Mouse (Mus musculus): ENCODE data around the gene Znrf1. TPM values are rescaled to one million over a fixed set of nuclear protein-coding genes. Genes with fewer than 3 reads are reported as not detected.

Znrf1 gene
- polyA plus RNA-seq, 1 experiment, result 43.8 TPM

DNA sequence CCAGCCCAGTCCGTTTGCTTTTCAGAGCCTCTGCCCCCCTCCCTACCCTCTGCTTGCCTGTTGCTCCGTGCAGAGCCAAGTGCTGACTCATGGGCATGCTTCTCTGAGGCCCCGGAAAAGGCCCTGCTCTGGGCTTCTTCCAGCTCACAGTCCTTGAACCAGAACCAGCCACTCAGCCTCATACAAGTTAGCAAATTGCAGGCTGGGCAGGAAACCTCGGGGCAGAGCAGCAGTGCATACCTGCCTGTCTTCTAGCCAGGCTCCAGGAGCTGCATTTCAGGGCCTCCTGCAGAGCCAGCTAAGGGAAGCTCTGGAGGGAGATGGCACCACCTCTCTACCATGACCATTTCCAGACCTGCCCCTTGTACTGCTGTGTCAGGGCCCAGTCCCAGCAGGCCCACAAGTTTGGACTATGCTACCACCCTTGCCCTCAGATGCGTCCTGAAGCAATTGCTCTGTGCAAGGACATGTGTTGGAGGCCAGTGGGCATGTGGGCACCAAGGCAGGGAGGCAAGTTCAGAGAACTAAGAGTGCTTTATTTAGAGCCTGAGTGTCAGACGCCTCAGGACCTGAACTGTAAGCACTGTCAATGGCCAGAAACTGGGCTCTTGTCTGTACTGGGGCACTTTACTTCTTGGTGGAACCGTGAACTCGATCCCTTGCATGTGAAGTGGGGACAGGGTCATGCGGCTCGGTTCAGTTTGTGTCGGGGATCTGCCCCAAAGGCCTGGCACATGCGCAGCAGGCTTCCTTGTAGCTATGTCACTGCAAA is 88.4 kb downstream of the Znrf1 start:
- Histone ChIP-seq H3K27ac (ENCODE audit: insufficient read depth, low read length) (peak overlapping the region; percentile 32), H3K4me3 (ENCODE audit: insufficient read depth, low read length) (no peak overlapping the region), H3K4me1 (ENCODE audit: control insufficient read depth, insufficient read depth, low read length) (0 out of 2 replicates have a peak, but pooled peaks cover 13% of the 10 kb centered on the region)
- no peak for TF ChIP-seq CTCF (IDR thresholded peaks at IDR 0.05; ENCODE audit: borderline replicate concordance, insufficient read depth, low read length)
- TF ChIP-seq POLR2A (IDR thresholded peaks at IDR 0.05; ENCODE audit: low read depth, low read length), result no peak

DNA sequence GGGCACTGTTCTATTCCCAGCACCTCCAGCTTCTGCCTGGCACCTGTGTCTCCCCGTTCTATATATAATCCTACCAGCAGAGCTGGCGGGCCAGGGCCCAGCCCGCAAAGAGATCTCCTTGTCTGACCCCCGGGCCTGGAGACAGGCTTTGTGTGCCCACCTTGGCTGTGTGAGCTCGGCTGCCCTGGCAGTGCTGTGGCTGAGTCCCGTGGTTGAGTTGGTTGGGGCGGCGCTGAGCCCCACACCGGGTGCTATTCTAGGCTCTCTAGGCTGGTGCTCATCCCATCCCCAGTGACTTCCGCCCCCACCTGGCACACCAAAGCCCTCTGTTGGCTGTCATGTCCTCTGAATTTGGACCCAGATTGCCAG is 88.9 kb downstream of the Znrf1 start:
- H3K27ac ChIP-seq (ENCODE audit: insufficient read depth, low read length), result no peak overlapping the region
- H3K4me1 ChIP-seq (ENCODE audit: control insufficient read depth, insufficient read depth, low read length), result 0 out of 2 replicates have a peak, but pooled peaks cover 13% of the 10 kb centered on the region
- TF ChIP-seq CTCF (IDR thresholded peaks at IDR 0.05; ENCODE audit: borderline replicate concordance, insufficient read depth, low read length), result no peak
- TF ChIP-seq POLR2A (IDR thresholded peaks at IDR 0.05; ENCODE audit: low read depth, low read length), result no peak
- no peak overlapping the region for H3K4me3 ChIP-seq (ENCODE audit: insufficient read depth, low read length)

DNA sequence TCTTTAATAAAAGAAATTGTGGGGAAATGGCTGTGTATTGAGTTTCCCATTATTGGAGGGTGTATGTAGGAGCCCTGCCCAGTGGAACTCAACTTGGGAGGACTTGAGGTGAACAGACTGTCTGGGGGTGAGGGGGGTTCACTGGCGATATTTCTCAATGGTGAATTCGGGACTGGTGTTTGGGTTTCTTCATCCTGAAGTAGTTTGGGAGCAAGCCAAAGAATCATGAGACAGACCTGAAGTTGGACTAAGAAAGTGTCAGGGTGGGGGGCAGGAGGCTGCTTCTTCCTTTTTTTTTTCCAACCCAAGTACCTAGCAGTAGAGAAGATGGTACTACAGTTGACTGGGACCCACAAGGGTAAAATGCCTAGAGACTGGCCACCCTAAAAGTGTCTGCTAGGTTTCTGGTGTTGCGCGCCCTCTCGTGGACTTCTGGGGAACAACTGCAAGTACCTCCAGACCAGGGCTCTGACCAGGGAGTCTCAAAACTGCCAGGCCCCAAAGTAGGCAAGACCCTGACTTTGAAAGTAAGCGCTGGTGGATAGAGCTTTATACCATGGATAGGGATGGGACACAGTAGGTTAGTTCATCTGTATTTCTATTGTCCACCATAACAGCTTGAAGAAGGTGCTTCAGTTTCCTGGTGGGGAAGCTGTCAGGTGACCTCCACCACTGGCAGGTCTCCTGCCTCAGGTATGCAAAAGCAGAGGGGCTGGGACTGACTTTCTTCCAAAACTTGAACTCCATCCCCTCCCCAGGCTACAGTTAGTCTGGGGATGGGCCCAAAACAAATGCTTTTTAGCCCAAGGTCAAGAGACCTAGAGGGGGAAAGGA is 90.0 kb downstream of the Znrf1 start:
- H3K4me3 ChIP-seq (ENCODE audit: insufficient read depth, low read length), result no peak overlapping the region
- TF ChIP-seq POLR2A (IDR thresholded peaks at IDR 0.05; ENCODE audit: low read depth, low read length) (no peak), CTCF (IDR thresholded peaks at IDR 0.05; ENCODE audit: borderline replicate concordance, insufficient read depth, low read length) (peak; percentile 57)
- H3K27ac ChIP-seq (ENCODE audit: insufficient read depth, low read length), result no peak overlapping the region
- 0 out of 2 replicates have a peak, but pooled peaks cover 13% of the 10 kb centered on the region for H3K4me1 ChIP-seq (ENCODE audit: control insufficient read depth, insufficient read depth, low read length)

DNA sequence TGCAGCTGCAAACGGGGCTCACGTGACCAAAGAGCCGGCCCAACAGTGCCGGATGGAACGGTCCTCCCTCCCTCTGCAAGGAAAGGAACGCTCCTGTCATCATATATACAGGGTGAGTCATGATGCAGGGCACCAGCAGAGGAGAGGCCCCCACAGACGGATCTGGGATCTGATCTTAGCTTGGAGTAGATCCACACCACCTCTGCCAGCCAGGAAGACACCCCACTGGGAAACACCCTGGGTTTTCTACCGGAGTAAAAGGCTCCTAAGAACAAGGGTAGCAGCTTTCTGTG is 90.6 kb downstream of the Znrf1 start:
- Histone ChIP-seq H3K27ac (ENCODE audit: insufficient read depth, low read length) (no peak overlapping the region), H3K4me1 (ENCODE audit: control insufficient read depth, insufficient read depth, low read length) (0 out of 2 replicates have a peak, but pooled peaks cover 13% of the 10 kb centered on the region), H3K4me3 (ENCODE audit: insufficient read depth, low read length) (no peak overlapping the region)
- TF ChIP-seq CTCF (IDR thresholded peaks at IDR 0.05; ENCODE audit: borderline replicate concordance, insufficient read depth, low read length) (no peak), POLR2A (IDR thresholded peaks at IDR 0.05; ENCODE audit: low read depth, low read length) (no peak)

DNA sequence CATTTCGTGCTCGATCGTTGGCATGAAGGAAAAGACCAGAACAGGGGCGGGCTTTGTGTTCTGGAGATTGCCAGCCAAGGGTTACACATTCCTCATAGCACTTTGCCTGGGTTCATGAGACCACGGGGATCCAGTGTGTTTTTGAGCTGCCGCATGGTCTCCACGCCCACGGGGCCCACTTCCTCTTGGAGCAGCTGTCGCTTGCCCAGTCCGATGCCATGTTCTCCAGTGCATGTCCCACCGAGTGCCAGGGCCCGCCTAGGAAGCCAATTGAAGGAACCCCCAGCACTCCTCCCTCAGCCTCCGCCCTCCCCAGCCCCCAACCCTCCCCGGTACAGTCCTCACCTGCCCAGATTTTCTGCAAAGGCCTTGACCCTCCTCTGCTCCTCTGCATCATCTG is 91.0 kb downstream of the Znrf1 start:
- TF ChIP-seq POLR2A (IDR thresholded peaks at IDR 0.05; ENCODE audit: low read depth, low read length) (no peak), CTCF (IDR thresholded peaks at IDR 0.05; ENCODE audit: borderline replicate concordance, insufficient read depth, low read length) (no peak)
- no peak overlapping the region for H3K27ac ChIP-seq (ENCODE audit: insufficient read depth, low read length)
- no peak overlapping the region for H3K4me3 ChIP-seq (ENCODE audit: insufficient read depth, low read length)
- 0 out of 2 replicates have a peak, but pooled peaks cover 13% of the 10 kb centered on the region for H3K4me1 ChIP-seq (ENCODE audit: control insufficient read depth, insufficient read depth, low read length)

DNA sequence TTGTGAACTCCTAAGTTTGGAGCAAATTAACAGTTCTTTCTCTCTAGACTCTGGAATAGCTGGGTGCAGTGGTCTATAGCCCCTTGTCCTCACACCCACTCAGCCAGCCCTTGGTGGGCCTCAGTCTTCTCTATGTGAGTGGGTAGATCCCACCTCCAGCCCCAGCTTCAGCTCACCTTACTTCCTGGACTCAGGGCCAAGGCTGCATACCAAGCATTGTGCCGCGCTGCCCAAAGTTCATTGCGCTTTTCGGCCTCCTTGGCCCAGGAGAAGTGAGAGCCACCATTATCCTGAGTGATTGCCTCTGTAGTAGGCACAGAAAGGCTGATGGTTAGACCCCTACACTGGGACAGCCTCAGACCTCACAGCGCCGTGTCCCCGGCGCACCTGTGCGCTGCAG is 92.0 kb downstream of the Znrf1 start:
- no peak overlapping the region for H3K4me3 ChIP-seq (ENCODE audit: insufficient read depth, low read length)
- H3K27ac ChIP-seq (ENCODE audit: insufficient read depth, low read length), result no peak overlapping the region
- TF ChIP-seq POLR2A (IDR thresholded peaks at IDR 0.05; ENCODE audit: low read depth, low read length) (no peak), CTCF (IDR thresholded peaks at IDR 0.05; ENCODE audit: borderline replicate concordance, insufficient read depth, low read length) (no peak)
- 0 out of 2 replicates have a peak, but pooled peaks cover 13% of the 10 kb centered on the region for H3K4me1 ChIP-seq (ENCODE audit: control insufficient read depth, insufficient read depth, low read length)

DNA sequence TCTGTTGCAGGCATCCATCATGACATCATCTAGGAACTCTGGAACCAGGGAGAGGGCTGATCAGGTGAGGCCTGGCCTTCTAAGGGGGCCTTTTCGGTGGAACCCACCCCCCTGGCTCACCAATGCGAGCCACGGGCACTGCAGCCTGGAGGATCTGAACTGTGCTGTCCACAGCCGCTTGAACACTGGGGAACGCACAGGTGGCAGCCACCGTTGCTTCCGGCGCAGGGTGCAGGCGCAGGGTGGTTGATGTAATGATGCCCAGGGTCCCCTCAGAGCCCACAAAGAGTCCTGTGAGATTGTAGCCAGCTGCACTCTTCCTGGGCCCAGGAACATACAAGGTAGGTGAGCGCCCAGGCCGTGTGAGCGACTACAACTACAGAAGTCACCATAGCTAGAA is 92.5 kb downstream of the Znrf1 start:
- no peak overlapping the region for H3K27ac ChIP-seq (ENCODE audit: insufficient read depth, low read length)
- no peak overlapping the region for H3K4me3 ChIP-seq (ENCODE audit: insufficient read depth, low read length)
- 0 out of 2 replicates have a peak, but pooled peaks cover 13% of the 10 kb centered on the region for H3K4me1 ChIP-seq (ENCODE audit: control insufficient read depth, insufficient read depth, low read length)
- TF ChIP-seq POLR2A (IDR thresholded peaks at IDR 0.05; ENCODE audit: low read depth, low read length), result no peak
- TF ChIP-seq CTCF (IDR thresholded peaks at IDR 0.05; ENCODE audit: borderline replicate concordance, insufficient read depth, low read length), result no peak

DNA sequence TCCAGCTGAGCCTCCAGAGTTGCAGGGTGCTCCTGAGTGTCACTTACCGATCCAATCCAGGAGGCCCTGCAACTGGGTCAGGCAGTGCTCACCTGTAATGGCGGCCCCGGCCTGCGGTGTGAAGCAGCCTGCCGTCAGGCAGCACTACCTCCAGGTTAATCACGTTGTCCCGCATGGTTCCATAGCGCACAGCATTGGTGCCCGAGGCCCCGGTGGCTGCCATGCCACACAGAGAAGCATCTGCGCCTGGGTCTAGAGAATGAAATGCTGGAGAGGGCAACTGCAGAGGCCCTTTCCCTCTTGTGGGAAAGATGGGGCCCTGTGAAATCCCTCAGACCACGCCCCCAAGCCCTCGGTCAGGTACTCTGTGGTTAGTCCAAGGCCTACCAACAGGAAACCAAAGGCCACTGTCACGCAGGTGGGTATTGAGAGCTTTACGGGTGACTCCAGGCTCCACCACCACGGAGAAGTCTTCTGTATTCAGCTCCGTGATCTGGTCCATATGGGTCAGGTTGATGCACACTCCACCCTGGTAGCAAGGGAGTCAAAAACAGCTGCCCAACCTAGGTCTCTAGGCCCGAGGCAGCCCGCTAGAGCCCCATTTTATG is 93.1 kb downstream of the Znrf1 start:
- H3K4me1 ChIP-seq (ENCODE audit: control insufficient read depth, insufficient read depth, low read length), result 0 out of 2 replicates have a peak, but pooled peaks cover 13% of the 10 kb centered on the region
- H3K4me3 ChIP-seq (ENCODE audit: insufficient read depth, low read length), result no peak overlapping the region
- no peak overlapping the region for H3K27ac ChIP-seq (ENCODE audit: insufficient read depth, low read length)
- TF ChIP-seq POLR2A (IDR thresholded peaks at IDR 0.05; ENCODE audit: low read depth, low read length) (no peak), CTCF (IDR thresholded peaks at IDR 0.05; ENCODE audit: borderline replicate concordance, insufficient read depth, low read length) (no peak)

DNA sequence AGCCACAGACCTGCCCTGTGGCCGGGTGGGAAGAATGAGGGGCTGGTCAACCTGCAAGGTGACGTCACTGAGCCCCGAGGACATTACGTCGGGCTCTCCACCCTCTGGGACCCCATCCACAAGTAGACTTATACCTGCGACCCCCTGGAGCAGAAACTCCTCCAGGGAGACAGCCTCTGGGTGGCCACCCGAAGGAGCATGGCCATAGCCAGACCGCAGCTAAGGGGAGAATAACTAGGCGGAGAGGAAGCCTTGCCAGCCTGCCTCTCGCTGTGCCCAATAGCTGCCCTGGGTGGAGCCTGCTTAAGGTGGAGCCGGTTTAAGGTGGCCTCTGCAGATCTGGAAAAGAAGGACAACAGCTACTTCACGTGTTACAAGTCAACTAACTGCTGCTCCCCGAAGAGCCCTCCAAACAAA is 94.2 kb downstream of the Znrf1 start, which contains the start of gene Ldhd:
Gene Ldhd, minus strand, starts transcription at position 270 of the 417 bp plus-strand sequence.
- Histone ChIP-seq H3K27ac (ENCODE audit: insufficient read depth, low read length) (no peak within 1 kb of the TSS), H3K4me1 (ENCODE audit: control insufficient read depth, insufficient read depth, low read length) (0 out of 2 replicates have a peak, but pooled peaks cover 7% of the 10 kb centered on the region), H3K4me3 (ENCODE audit: insufficient read depth, low read length) (no peak within 1 kb of the TSS)
- TF ChIP-seq POLR2A (IDR thresholded peaks at IDR 0.05; ENCODE audit: low read depth, low read length) (peak; percentile 41), CTCF (IDR thresholded peaks at IDR 0.05; ENCODE audit: borderline replicate concordance, insufficient read depth, low read length) (no peak)

All from embryonic fibroblast, embryonic 13.5 days (primary cell).